Mouse (Mus musculus) liver, adult 2 months (tissue): ENCODE measurements around the gene Pou1f1.

Experiments used
- CTCF ChIP-seq: fragments of 200-500 bp; IDR thresholded peaks from 2 replicates; pipeline ENCODE4 v1.5.1; 2011; ENCODE audit warnings: low read depth, low read length, control low read depth
- POLR2A ChIP-seq: fragments of 200-500 bp; IDR thresholded peaks from 2 replicates; pipeline ENCODE4 v1.6.1; 2011; ENCODE audit warnings: low read length, control low read depth; ENCODE audit not compliant: insufficient read depth; ENCODE audit errors: extremely low read depth

DNA sequence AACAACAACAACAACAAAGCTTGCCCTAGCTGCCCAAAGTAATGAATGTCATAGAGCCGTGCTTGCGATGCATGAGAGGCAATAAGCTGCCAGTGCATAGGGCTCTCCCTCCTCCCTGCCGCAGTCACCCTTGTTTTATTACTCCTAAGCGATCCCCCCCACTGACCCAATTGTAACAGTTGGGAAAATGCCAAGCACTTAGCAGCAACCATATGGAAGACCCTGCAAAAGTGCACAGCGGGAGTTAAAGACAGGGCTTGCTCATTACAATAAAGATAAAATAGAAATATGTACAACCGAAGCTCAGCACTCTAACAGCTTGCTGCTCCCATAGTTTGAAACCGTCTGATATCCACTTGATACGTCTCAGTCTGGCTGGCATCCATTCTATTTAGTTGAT lies 44.0 kb downstream of the Pou1f1 start:
- no peak for TF ChIP-seq POLR2A
- no peak for TF ChIP-seq CTCF
